Mouse (Mus musculus) neural tube, embryonic 14.5 days (tissue): ENCODE measurements at regions not wholly inside any gene's neighbourhood (a gene's known extent, or its start where the extent isn't known, plus 50 kb on each side); places are given as distances from the start of the nearest gene placed in this dataset.

Experiments used
- ATAC-seq: fragments of 200-750 bp; cut with Nextera tagmentation; 2 replicates; pipeline ENCODE4 v1.8.0; 2017; ENCODE audit warnings: low read depth, mild to moderate bottlenecking, moderate TSS enrichment, moderate library complexity
- H3K27ac ChIP-seq: fragments of 300-500 bp; sonication (generic); 2 replicates; pipeline ENCODE4 v1.5.1; 2014; ENCODE audit warnings: low read depth, mild to moderate bottlenecking, control low read depth, low read length, moderate library complexity, mixed read lengths
- H3K27me3 ChIP-seq: fragments of 300-500 bp; sonication (generic); 2 replicates; pipeline ENCODE4 v1.6.1; 2014; ENCODE audit warnings: low read length; ENCODE audit not compliant: control insufficient read depth, insufficient read depth
- H3K36me3 ChIP-seq: fragments of 300-500 bp; sonication (generic); 2 replicates; pipeline ENCODE4 v1.6.1; 2014; ENCODE audit warnings: low read length, mixed read lengths; ENCODE audit not compliant: control insufficient read depth, insufficient read depth
- H3K4me1 ChIP-seq: fragments of 300-500 bp; sonication (generic); 2 replicates; pipeline ENCODE4 v1.6.1; 2014; ENCODE audit warnings: low read length; ENCODE audit not compliant: control insufficient read depth, insufficient read depth
- H3K4me2 ChIP-seq: fragments of 300-500 bp; sonication (generic); 2 replicates; pipeline ENCODE4 v1.6.1; 2014; ENCODE audit warnings: mild to moderate bottlenecking, low read depth, low read length, control low read depth
- H3K4me3 ChIP-seq: fragments of 300-500 bp; sonication (generic); 2 replicates; pipeline ENCODE4 v1.5.1; 2014; ENCODE audit warnings: low read depth, low read length, control low read depth, mixed read lengths
- H3K9ac ChIP-seq: fragments of 300-500 bp; sonication (generic); replicated peaks from 2 replicates; pipeline ENCODE4 v1.6.1; 2014; ENCODE audit warnings: low read depth, mild to moderate bottlenecking, control low read depth, low read length, mixed read lengths
- H3K9me3 ChIP-seq: fragments of 300-500 bp; sonication (generic); 2 replicates; pipeline ENCODE4 v1.6.1; 2016; ENCODE audit warnings: low read length; ENCODE audit not compliant: control insufficient read depth
- WGBS: fragments of 180-500 bp; shearing (Covaris S2); extraction: QIAGEN DNeasy Blood & Tissue Kit; methylation state at CpG from one replicate; pipeline ENCODE4 v1.1.7; 2014; 5-methylcytosine and 5-hydroxymethylcytosine counted together

DNA sequence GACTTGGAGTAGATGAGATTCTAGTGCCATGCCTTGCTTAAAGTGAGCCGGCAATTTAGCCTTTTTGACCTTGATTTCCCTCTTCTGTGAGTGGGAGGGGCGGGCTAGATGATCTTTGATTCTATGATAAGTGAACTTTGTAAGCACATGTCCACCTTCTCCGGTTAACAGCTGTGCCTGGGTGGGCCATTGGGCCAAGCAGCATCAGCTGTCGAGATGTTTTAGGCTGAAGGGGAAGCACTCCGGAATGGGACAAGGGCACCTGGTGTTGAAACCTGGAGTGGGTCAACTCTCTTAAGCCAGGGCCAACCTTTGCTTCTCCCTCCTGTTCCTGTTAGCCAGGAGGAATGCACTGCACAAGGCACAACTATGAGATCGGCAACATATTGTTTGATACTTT, 239.5 kb upstream of the Map3k1 start:
- H3K9me3 ChIP-seq: no peaks in the 10 kb centered on the region
- 92% methylated on average over 6 of the region's 6 CpGs for WGBS

DNA sequence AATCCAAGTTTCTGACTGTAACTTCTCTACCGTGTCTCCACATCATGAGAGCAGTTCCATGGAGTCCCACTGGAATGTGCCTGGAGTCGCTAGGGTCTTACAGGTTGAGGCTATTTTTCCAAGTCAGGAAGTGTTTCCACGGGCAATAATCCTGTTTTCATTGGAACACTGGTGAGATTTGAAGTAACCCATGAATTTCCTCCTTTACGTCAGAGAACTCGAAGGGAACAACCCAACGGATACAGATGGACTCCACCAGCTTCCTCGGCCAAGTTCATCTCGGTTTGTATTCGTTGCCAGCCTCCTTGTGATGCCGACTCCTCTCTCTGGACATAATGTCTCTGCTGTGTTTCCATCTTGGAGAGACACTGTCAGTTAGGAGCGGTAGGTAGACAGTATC, 237.4 kb upstream of the Ankrd55 start:
- Histone ChIP-seq H3K36me3 (no peaks in the 10 kb centered on the region), H3K9me3 (no peaks in the 10 kb centered on the region), H3K27ac (no peak overlapping the region), H3K27me3 (no peaks in the 10 kb centered on the region), H3K4me3 (no peak overlapping the region), H3K4me2 (no peak overlapping the region), H3K4me1 (no peaks in the 10 kb centered on the region), H3K9ac (no peak overlapping the region)
- ATAC-seq: no peak
- WGBS: 93% methylated on average over 11 of the region's 11 CpGs

More for the DNA sequence above, 239.5 kb upstream of the Map3k1 start:
- no peak overlapping the region for H3K9ac ChIP-seq
- no peak overlapping the region for H3K4me2 ChIP-seq
- ATAC-seq: no peak
- H3K4me1 ChIP-seq: no peaks in the 10 kb centered on the region
- H3K27me3 ChIP-seq: no peaks in the 10 kb centered on the region
- no peak overlapping the region for H3K27ac ChIP-seq
- no peak overlapping the region for H3K4me3 ChIP-seq
- no peaks in the 10 kb centered on the region for H3K36me3 ChIP-seq

DNA sequence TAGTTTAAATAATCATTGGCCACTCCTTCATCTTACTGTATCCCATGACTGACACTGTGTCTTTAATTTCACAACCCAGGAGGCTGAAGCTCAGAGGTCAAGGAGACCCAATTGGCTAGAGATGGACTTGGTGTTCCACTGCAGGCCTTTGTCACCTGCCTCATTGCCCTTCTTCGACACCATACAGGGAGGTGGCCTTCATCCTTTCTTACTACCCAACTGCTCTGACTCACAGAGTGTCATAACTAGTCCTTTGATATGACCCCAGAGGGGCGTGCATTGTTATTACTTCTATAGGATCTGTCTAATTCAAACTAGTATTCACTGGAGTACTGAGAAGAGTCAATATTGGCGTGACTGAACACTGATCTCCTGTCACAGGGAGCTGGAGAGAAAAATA, 236.2 kb upstream of the Ankrd55 start:
- no peak overlapping the region for H3K4me2 ChIP-seq
- ATAC-seq: no peak
- H3K9ac ChIP-seq: no peak overlapping the region
- no peak overlapping the region for H3K4me3 ChIP-seq
- WGBS: 87% methylated on average over 3 of the region's 3 CpGs
- H3K27me3 ChIP-seq: no peaks in the 10 kb centered on the region
- no peaks in the 10 kb centered on the region for H3K36me3 ChIP-seq
- H3K9me3 ChIP-seq: no peaks in the 10 kb centered on the region
- H3K27ac ChIP-seq: no peak overlapping the region
- no peaks in the 10 kb centered on the region for H3K4me1 ChIP-seq

DNA sequence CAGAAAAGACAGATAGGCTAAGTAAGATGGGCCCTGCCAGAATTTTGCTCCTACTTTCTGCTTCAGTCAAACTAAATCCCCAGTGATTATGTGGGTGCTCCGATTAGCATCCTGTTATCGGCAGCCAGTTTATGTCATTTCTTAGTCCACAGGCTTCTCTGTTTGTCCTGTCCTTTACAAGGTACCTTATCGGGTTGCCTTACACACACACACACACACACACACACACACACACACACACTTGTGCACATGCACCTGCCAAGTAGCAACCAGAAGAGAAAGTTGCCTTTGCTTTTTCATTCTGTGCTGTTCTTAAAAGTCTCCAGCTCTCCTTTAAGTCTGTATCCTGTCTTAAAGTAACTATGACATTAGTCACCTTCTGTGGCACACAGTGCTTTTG, 235.8 kb upstream of the Ankrd55 start:
- Histone ChIP-seq H3K4me2 (no peak overlapping the region), H3K36me3 (no peaks in the 10 kb centered on the region), H3K9ac (no peak overlapping the region), H3K27me3 (no peaks in the 10 kb centered on the region), H3K4me1 (no peaks in the 10 kb centered on the region), H3K27ac (no peak overlapping the region), H3K4me3 (no peak overlapping the region), H3K9me3 (no peaks in the 10 kb centered on the region)
- 98% methylated on average over 3 of the region's 3 CpGs for WGBS
- no peak for ATAC-seq

DNA sequence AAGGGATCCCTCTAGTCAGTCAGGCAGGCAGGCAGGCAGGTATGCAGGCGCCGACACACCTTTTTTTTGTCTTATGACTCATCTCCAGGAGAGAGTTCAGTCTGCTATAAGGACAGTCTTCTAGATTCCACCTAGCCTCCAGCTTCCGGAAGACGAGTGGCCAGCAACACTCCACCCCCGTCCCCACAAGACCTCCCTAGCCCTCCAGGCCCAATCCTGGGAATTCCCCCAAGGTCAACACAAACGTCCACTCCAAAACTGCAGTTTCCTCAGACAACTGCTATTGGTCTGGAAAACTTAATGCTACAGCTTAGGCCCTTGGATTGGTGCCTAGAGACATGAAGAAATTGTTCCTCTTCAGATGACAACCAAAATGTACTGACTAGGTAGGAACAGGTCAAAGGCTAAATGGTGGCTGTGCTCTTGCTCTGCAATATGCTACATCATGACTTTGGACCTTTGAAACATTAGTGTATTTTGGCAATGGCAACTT, 233.3 kb upstream of the Ankrd55 start:
- no peak overlapping the region for H3K9ac ChIP-seq
- H3K27ac ChIP-seq: no peak overlapping the region
- no peaks in the 10 kb centered on the region for H3K36me3 ChIP-seq
- WGBS: 90% methylated on average over 6 of the region's 6 CpGs
- no peaks in the 10 kb centered on the region for H3K27me3 ChIP-seq
- H3K4me2 ChIP-seq: no peak overlapping the region
- ATAC-seq: no peak
- H3K4me1 ChIP-seq: no peaks in the 10 kb centered on the region
- no peaks in the 10 kb centered on the region for H3K9me3 ChIP-seq
- no peak overlapping the region for H3K4me3 ChIP-seq

DNA sequence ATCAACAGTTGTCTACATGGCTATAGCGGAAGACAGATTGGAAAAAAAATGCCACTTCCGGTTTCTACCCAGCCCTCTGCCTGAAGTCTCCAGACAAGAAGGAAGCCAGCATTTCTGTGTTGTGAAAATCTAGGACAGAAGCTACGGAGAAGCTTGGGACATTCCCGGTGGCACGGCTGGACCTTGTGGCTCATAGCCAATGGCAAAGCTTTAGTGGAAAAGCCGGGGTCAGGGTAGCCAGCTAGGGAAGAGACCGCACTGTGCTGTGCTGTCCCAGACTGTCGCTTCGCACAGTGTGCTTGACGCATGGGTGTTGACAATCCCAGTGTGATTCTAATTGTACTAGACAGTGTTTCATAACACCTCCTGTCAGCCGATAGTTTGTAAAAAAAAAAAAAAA, 230.0 kb upstream of the Ankrd55 start:
- Histone ChIP-seq H3K27ac (no peak overlapping the region), H3K4me3 (no peak overlapping the region), H3K4me1 (no peaks in the 10 kb centered on the region), H3K4me2 (no peak overlapping the region), H3K9me3 (no peaks in the 10 kb centered on the region), H3K27me3 (no peaks in the 10 kb centered on the region), H3K9ac (no peak overlapping the region), H3K36me3 (no peaks in the 10 kb centered on the region)
- WGBS: 85% methylated on average over 11 of the region's 11 CpGs
- ATAC-seq: no peak

DNA sequence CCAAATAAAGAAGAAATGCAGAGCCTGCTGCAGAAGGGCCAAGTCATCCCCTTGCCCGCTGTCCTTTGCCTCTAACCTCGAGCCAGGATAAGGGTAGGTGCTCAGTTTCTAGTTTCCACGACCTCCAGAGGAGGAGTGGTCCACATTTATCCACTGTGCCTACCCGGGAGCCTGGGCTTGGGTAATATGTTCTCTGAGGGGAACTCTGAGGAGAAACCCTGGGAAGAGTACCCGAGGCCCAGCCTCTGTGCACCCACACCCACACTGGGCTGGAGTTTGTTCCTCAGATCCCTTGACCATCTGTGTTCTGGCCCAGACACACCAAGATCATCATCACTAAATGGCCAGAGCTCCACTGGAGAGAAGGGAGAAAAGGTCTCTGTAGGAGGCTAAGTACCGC, 229.5 kb upstream of the Ankrd55 start:
- no peak overlapping the region for H3K4me2 ChIP-seq
- no peaks in the 10 kb centered on the region for H3K36me3 ChIP-seq
- no peaks in the 10 kb centered on the region for H3K27me3 ChIP-seq
- no peak for ATAC-seq
- no peak overlapping the region for H3K27ac ChIP-seq
- 88% methylated on average over 6 of the region's 6 CpGs for WGBS
- H3K9me3 ChIP-seq: no peaks in the 10 kb centered on the region
- no peak overlapping the region for H3K9ac ChIP-seq
- H3K4me3 ChIP-seq: no peak overlapping the region
- H3K4me1 ChIP-seq: no peaks in the 10 kb centered on the region

DNA sequence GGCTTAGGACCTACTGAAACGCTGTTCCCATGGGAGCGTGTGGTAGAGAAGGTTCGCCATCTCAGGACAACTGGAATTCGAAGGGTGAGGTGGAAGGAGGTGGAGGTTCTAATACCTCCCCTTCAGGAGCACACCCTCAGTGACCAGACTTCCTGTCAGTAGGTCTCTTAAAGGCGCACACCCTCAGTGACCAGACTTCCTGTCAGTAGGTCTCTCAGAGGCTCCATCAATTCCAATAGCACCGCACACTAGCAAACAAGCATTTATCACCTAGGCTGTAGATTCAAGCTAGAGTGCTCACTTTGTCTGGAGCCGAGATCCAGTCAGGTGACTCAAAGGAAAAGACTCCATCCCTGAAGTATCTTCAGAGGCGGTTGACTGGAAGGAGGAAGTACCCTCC, 226.2 kb upstream of the Ankrd55 start:
- no peaks in the 10 kb centered on the region for H3K9me3 ChIP-seq
- no peak overlapping the region for H3K4me3 ChIP-seq
- no peak for ATAC-seq
- H3K4me1 ChIP-seq: no peaks in the 10 kb centered on the region
- H3K27me3 ChIP-seq: no peaks in the 10 kb centered on the region
- H3K4me2 ChIP-seq: no peak overlapping the region
- H3K36me3 ChIP-seq: no peaks in the 10 kb centered on the region
- WGBS: 95% methylated on average over 8 of the region's 8 CpGs
- no peak overlapping the region for H3K9ac ChIP-seq
- no peak overlapping the region for H3K27ac ChIP-seq

DNA sequence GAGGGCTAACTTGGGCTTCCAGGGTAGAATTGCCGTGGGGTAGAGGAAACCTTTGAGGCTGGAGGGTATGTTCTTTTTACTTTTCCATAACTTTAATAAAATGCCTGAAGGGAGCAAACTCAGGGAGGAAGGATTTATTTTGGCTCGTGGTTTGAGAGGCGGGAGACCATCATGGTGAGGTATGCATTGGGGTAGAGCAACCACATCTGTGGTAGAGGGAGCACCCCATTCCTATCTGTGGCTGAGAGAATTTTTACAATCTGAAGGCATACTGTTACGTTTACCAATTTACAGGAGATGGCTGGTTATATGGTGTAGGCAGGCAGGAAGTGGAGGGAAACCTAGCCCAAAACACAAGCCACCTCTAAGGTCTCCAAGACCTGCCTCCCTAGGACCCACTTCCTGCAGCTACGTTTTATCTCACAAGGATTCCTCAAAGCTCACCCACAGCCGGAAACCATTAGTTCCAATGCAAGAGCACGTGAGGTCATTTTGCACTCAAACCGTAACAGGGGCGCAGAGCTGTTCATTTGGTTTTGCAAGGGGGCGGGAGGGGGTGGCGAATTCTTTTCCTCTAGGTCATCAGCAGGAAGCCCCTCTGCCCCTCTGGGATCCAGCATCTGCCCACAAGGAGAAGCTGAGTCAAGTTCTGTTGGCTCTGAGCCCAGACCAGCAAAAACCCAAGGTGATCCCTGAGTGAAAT, 224.7 kb upstream of the Ankrd55 start:
- Histone ChIP-seq H3K4me1 (no peaks in the 10 kb centered on the region), H3K27me3 (no peaks in the 10 kb centered on the region), H3K4me2 (no peak overlapping the region), H3K36me3 (no peaks in the 10 kb centered on the region), H3K9ac (no peak overlapping the region), H3K27ac (no peak overlapping the region), H3K9me3 (no peaks in the 10 kb centered on the region), H3K4me3 (no peak overlapping the region)
- ATAC-seq: no peak
- WGBS: 65% methylated on average over 11 of the region's 11 CpGs
